Mouse (Mus musculus): ENCODE data around the gene Eda.

DNA sequence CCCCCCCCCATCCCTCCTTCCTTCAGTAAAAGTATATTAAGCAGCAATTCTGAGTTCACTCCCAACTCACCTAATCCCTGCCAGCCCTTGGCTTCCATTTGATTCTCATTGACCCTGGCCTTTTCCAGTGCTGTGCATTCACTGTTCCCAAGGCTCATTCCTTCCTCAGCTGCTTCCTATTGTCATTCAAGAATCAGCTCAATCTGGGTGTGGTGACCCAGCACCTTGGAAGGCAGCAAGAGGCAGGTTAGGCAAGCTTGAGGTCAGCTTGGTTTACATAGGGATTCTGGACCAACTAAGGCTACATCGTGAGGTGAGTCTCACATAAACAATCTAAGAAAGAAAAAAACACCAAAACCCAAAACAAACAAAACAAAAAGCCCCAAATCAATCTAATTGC, 433.8 kb downstream of the Eda start:
- TF ChIP-seq CTCF (IDR thresholded peaks at IDR 0.05; ENCODE audit: insufficient read depth, low read depth, low read length) (no peak), POLR2A (IDR thresholded peaks at IDR 0.05; ENCODE audit: insufficient read depth, low read depth, low read length) (no peak)

All from olfactory bulb, adult 2 months (tissue).